Mouse (Mus musculus): ENCODE results near the gene Olfr573-ps1. TPM values are rescaled to one million over a fixed set of nuclear protein-coding genes. Genes with fewer than 3 reads are reported as not detected.

Gene Olfr573-ps1
- polyA plus RNA-seq, 1 experiment from 2014 or later = not detected

DNA sequence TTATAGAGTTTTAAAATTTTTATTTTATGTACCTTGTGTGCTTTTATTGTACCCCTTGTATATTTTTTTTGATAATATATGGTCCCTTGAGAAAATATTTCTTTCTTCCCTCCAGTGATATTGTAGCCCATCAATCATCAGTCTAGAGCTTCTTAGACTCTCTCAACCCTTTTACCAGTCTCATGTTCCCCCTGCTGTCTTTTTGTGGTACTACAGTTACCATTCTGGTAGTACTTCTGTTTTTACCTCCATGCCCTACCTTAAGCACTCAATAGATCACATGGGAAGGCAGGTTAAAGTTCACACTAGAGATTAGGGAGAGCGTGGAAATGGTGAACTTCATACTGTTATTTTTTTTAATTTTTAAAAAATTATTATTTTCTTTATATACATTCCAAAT, 22.7 kb downstream of the Olfr573-ps1 start:
- WGBS = 21% methylated on average over 1 of the region's 1 CpGs
- no peaks in the 10 kb centered on the region for H3K9me3 ChIP-seq
- no peak overlapping the region for H3K9ac ChIP-seq (replicated peaks)
- H3K4me2 ChIP-seq = no peak overlapping the region
- no peak for ATAC-seq (ENCODE audit: insufficient number of reproducible peaks, insufficient read depth, low FRiP score, low TSS enrichment, low read depth)
- H3K27me3 ChIP-seq = no peaks in the 10 kb centered on the region
- no peak overlapping the region for H3K27ac ChIP-seq
- H3K4me3 ChIP-seq (replicated peaks) = no peak overlapping the region
- H3K4me1 ChIP-seq (replicated peaks) = no peaks in the 10 kb centered on the region
- H3K36me3 ChIP-seq = no peaks in the 10 kb centered on the region

DNA sequence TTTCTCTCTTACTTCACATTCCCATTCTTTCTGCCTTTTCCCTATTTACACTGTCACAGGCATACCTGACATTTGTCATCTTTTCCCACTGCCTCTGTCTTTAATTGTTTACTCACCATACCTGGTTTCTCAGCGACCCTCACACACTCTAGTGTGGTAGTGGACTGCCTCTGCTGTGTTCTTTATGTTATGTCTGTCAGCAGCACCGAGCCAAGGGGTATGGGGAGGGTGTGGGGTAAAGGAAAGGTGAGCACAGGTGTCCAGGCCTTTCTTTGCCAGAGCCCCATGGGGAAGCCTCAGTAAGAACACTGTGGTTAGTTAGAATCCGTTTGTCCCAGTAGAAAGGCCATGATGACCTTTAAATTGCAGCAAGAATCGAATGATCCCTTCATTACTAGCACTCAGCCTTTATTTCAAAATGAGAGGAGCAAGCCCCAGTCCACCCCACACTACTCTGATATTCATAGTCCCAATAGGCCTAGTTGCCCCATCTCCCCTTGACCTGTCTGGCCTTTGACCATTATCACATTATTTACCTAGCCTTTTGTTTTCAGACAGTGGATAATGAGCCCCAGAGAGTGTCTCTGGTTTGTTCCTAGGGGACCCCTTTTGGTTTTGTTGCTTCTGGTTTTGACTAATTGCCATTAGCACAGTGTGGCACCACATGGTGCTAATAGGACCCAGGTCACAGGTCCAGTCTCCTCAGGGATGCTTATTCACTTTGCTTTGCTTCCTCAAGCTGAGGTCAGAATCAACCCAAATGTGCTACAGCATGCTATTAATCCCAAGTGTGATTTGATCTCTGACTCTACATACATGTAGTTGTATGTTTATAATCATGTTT, 25.1 kb downstream of the Olfr573-ps1 start, which contains the start of gene Olfr571:
Gene Olfr571, minus strand, starts transcription at position 505 of the 844 bp plus-strand sequence.
- no peak for ATAC-seq (ENCODE audit: insufficient number of reproducible peaks, insufficient read depth, low FRiP score, low TSS enrichment, low read depth)

DNA sequence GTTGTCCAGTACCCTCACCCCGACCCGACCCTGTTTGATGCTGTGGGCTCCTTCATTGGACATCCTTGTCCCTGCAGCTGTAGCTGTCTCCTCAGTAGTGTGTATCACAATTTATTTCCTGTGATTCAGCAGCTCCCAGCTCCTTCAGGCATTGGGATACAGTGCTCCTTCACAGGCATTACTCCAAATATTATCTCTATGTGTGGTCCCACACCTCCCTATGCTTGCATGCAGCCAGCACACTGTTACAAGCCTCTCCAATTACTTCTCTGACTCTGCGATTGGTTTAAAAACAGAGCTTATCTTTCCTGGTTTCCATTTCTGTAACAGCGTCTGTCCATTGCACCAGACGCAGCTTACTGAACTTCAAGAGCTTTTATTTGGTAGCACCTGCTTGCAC, 26.0 kb downstream of the Olfr573-ps1 start:
- H3K9me3 ChIP-seq = no peaks in the 10 kb centered on the region
- 62% methylated on average over 5 of the region's 5 CpGs for WGBS
- no peak for ATAC-seq (ENCODE audit: insufficient number of reproducible peaks, insufficient read depth, low FRiP score, low TSS enrichment, low read depth)

More for the DNA sequence above, 25.1 kb downstream of the Olfr573-ps1 start, which contains the start of gene Olfr571:
- H3K4me1 ChIP-seq (replicated peaks) = no peaks in the 10 kb centered on the region
- no peak within 1 kb of the TSS for H3K9ac ChIP-seq (replicated peaks)
- H3K27me3 ChIP-seq = no peaks in the 10 kb centered on the region
- H3K4me3 ChIP-seq (replicated peaks) = no peak within 1 kb of the TSS
- H3K9me3 ChIP-seq = no peaks in the 10 kb centered on the region
- H3K36me3 ChIP-seq = no peaks in the 10 kb centered on the region
- no peak within 1 kb of the TSS for H3K4me2 ChIP-seq
- H3K27ac ChIP-seq = no peak within 1 kb of the TSS
- 56% methylated on average over 4 of the region's 4 CpGs for WGBS

DNA sequence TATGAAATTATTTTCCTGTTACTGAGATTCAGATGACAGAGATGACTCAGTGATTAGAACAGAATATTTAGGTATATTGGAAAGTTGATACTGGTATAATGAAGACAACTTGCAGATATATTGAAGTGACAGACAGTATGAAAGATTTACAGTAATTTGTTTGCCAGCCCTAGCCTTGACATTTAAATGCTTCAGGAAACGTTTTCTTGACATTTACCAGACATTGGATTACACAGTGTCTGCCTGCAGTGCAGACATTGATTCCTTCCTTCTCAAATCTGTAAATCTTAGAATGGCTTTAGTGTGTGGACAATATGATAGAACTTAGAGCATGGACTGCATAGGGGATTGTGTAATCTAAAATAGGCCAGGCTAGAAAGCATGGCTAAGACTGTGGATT, 27.1 kb downstream of the Olfr573-ps1 start:
- Histone ChIP-seq H3K4me3 (replicated peaks) (no peak overlapping the region), H3K27me3 (no peaks in the 10 kb centered on the region), H3K9ac (replicated peaks) (no peak overlapping the region), H3K9me3 (no peaks in the 10 kb centered on the region), H3K4me2 (no peak overlapping the region), H3K36me3 (no peaks in the 10 kb centered on the region), H3K27ac (no peak overlapping the region), H3K4me1 (replicated peaks) (no peaks in the 10 kb centered on the region)
- no peak for ATAC-seq (ENCODE audit: insufficient number of reproducible peaks, insufficient read depth, low FRiP score, low TSS enrichment, low read depth)
- 29% methylated on average over 1 of the region's 1 CpGs for WGBS

More for the DNA sequence above, 26.0 kb downstream of the Olfr573-ps1 start:
- Histone ChIP-seq H3K9ac (replicated peaks) (no peak overlapping the region), H3K4me3 (replicated peaks) (no peak overlapping the region), H3K36me3 (no peaks in the 10 kb centered on the region), H3K27me3 (no peaks in the 10 kb centered on the region), H3K4me2 (no peak overlapping the region), H3K4me1 (replicated peaks) (no peaks in the 10 kb centered on the region), H3K27ac (no peak overlapping the region)

Other genes with a start within 250 kb of the Olfr573-ps1 start
- not detected in 2 replicates for gene Olfr557, start 246.7 kb downstream of the Olfr573-ps1 start, polyA plus RNA-seq (2016; fragmentation: Nextera tagmentation; extraction: Ambion mirVana)
- gene Olfr558, start 240.4 kb downstream of the Olfr573-ps1 start, polyA plus RNA-seq (2016; fragmentation: Nextera tagmentation; extraction: Ambion mirVana) = not detected in 2 replicates
- not detected in 2 replicates for gene Olfr33, start 223.5 kb downstream of the Olfr573-ps1 start, polyA plus RNA-seq (2016; fragmentation: Nextera tagmentation; extraction: Ambion mirVana)
- not detected in 2 replicates for gene Olfr559, start 215.1 kb downstream of the Olfr573-ps1 start, polyA plus RNA-seq (2016; fragmentation: Nextera tagmentation; extraction: Ambion mirVana)
- gene Olfr560, start 183.2 kb downstream of the Olfr573-ps1 start, polyA plus RNA-seq (2016; fragmentation: Nextera tagmentation; extraction: Ambion mirVana) = not detected in 2 replicates
- gene Olfr78, start 183.1 kb downstream of the Olfr573-ps1 start, polyA plus RNA-seq (2016; fragmentation: Nextera tagmentation; extraction: Ambion mirVana) = not detected in 2 replicates
- gene Olfr561, start 171.4 kb downstream of the Olfr573-ps1 start, polyA plus RNA-seq (2016; fragmentation: Nextera tagmentation; extraction: Ambion mirVana) = not detected in 2 replicates
- not detected in 2 replicates for gene Olfr564, start 139.1 kb downstream of the Olfr573-ps1 start, polyA plus RNA-seq (2016; fragmentation: Nextera tagmentation; extraction: Ambion mirVana)
- gene Olfr566, start 83.8 kb downstream of the Olfr573-ps1 start, polyA plus RNA-seq (2016; fragmentation: Nextera tagmentation; extraction: Ambion mirVana) = not detected in 2 replicates
- gene Olfr568, start 65.5 kb downstream of the Olfr573-ps1 start, polyA plus RNA-seq (2016; fragmentation: Nextera tagmentation; extraction: Ambion mirVana) = not detected in 2 replicates
- gene Olfr569, start 51.7 kb downstream of the Olfr573-ps1 start, polyA plus RNA-seq (2016; fragmentation: Nextera tagmentation; extraction: Ambion mirVana) = not detected in 2 replicates
- gene Olfr570, start 48.0 kb downstream of the Olfr573-ps1 start, polyA plus RNA-seq (2016; fragmentation: Nextera tagmentation; extraction: Ambion mirVana) = not detected in 2 replicates
- gene Olfr571, start 25.0 kb downstream of the Olfr573-ps1 start, polyA plus RNA-seq (2016; fragmentation: Nextera tagmentation; extraction: Ambion mirVana) = not detected in 2 replicates
- not detected in 2 replicates for gene Olfr572, start 18.2 kb downstream of the Olfr573-ps1 start, polyA plus RNA-seq (2016; fragmentation: Nextera tagmentation; extraction: Ambion mirVana)
- not detected in 2 replicates for gene Olfr574, start 5.9 kb upstream of the Olfr573-ps1 start, polyA plus RNA-seq (2016; fragmentation: Nextera tagmentation; extraction: Ambion mirVana)
- gene Olfr575, start 16.2 kb upstream of the Olfr573-ps1 start, polyA plus RNA-seq (2016; fragmentation: Nextera tagmentation; extraction: Ambion mirVana) = not detected in 2 replicates
- not detected in 2 replicates for gene Olfr576, start 20.1 kb upstream of the Olfr573-ps1 start, polyA plus RNA-seq (2016; fragmentation: Nextera tagmentation; extraction: Ambion mirVana)
- not detected in 2 replicates for gene Olfr577, start 33.4 kb upstream of the Olfr573-ps1 start, polyA plus RNA-seq (2016; fragmentation: Nextera tagmentation; extraction: Ambion mirVana)
- not detected in 2 replicates for gene Olfr578, start 46.7 kb upstream of the Olfr573-ps1 start, polyA plus RNA-seq (2016; fragmentation: Nextera tagmentation; extraction: Ambion mirVana)
- not detected in 2 replicates for gene Olfr582, start 95.4 kb upstream of the Olfr573-ps1 start, polyA plus RNA-seq (2016; fragmentation: Nextera tagmentation; extraction: Ambion mirVana)
- not detected in 2 replicates for gene Olfr583, start 108.7 kb upstream of the Olfr573-ps1 start, polyA plus RNA-seq (2016; fragmentation: Nextera tagmentation; extraction: Ambion mirVana)
- not detected in 2 replicates for gene Olfr584, start 139.3 kb upstream of the Olfr573-ps1 start, polyA plus RNA-seq (2016; fragmentation: Nextera tagmentation; extraction: Ambion mirVana)
- gene Olfr585, start 155.1 kb upstream of the Olfr573-ps1 start, polyA plus RNA-seq (2016; fragmentation: Nextera tagmentation; extraction: Ambion mirVana) = not detected in 2 replicates
- gene Olfr586, start 183.1 kb upstream of the Olfr573-ps1 start, polyA plus RNA-seq (2016; fragmentation: Nextera tagmentation; extraction: Ambion mirVana) = not detected in 2 replicates
- gene Olfr588-ps1, start 198.3 kb upstream of the Olfr573-ps1 start, polyA plus RNA-seq (2016; fragmentation: Nextera tagmentation; extraction: Ambion mirVana) = not detected in 2 replicates
- not detected in 2 replicates for gene Olfr589, start 213.8 kb upstream of the Olfr573-ps1 start, polyA plus RNA-seq (2016; fragmentation: Nextera tagmentation; extraction: Ambion mirVana)
- gene Olfr591, start 235.8 kb upstream of the Olfr573-ps1 start, polyA plus RNA-seq (2016; fragmentation: Nextera tagmentation; extraction: Ambion mirVana) = not detected in 2 replicates
- not detected in 2 replicates for gene Olfr592, start 242.2 kb upstream of the Olfr573-ps1 start, polyA plus RNA-seq (2016; fragmentation: Nextera tagmentation; extraction: Ambion mirVana)